Mouse (Mus musculus): ENCODE results near the gene Prss46. TPM values are rescaled to one million over a fixed set of nuclear protein-coding genes. Genes with fewer than 3 reads are reported as not detected.
A peak's percentile ranks its signal among the peaks of the same experiment; 100 is the strongest.

The Prss46 gene
- total and polyA plus RNA-seq, 2 experiments from 2014 or later, result not detected

GRCm38 (mm10) chr9:110877353-110877752, 33.0 kb downstream of the Prss46 start:
- WGBS, result 82% methylated on average over 1 of the region's 1 CpGs
- no peaks in the 10 kb centered on the region for H3K27me3 ChIP-seq (ENCODE audit: insufficient read depth, low read length)
- no peaks in the 10 kb centered on the region for H3K36me3 ChIP-seq (ENCODE audit: insufficient read depth, low read length)
- DNase-seq (ENCODE audit: low spot score) (no peak), ATAC-seq (no peak)
- no peaks in the 10 kb centered on the region for H3K9me3 ChIP-seq (ENCODE audit: low read length)
- H3K4me3 ChIP-seq (ENCODE audit: low read length), result no peak overlapping the region
- H3K27ac ChIP-seq, result peak overlapping the region; percentile 81; the same call in 1 of the 2 replicates
- peaks cover 27% of the 10 kb centered on the region for H3K4me1 ChIP-seq (ENCODE audit: insufficient read depth, low read length)
- TF ChIP-seq CTCF (IDR thresholded peaks at IDR 0.05; ENCODE audit: low read depth), result no peak
- H3K9ac ChIP-seq (replicated peaks; ENCODE audit: low read length), result no peak overlapping the region
- H3K4me2 ChIP-seq (ENCODE audit: low read depth, low read length), result no peak overlapping the region

GRCm38 (mm10) chr9:110877888-110878287, 33.6 kb downstream of the Prss46 start:
- ATAC-seq (peak; percentile 61), DNase-seq (ENCODE audit: low spot score) (peak; percentile 78)
- H3K36me3 ChIP-seq (ENCODE audit: insufficient read depth, low read length), result no peaks in the 10 kb centered on the region
- no peak overlapping the region for H3K9ac ChIP-seq (replicated peaks; ENCODE audit: low read length)
- H3K27me3 ChIP-seq (ENCODE audit: insufficient read depth, low read length), result no peaks in the 10 kb centered on the region
- 65% methylated on average over 5 of the region's 5 CpGs for WGBS
- no peak overlapping the region for H3K4me3 ChIP-seq (ENCODE audit: low read length)
- TF ChIP-seq CTCF (IDR thresholded peaks at IDR 0.05; ENCODE audit: low read depth), result no peak
- no peaks in the 10 kb centered on the region for H3K9me3 ChIP-seq (ENCODE audit: low read length)
- no peak overlapping the region for H3K4me2 ChIP-seq (ENCODE audit: low read depth, low read length)
- peak overlapping the region; percentile 81; the same call in 1 of the 2 replicates for H3K27ac ChIP-seq
- peaks cover 27% of the 10 kb centered on the region for H3K4me1 ChIP-seq (ENCODE audit: insufficient read depth, low read length)

GRCm38 (mm10) chr9:110879191-110879920, 35.0 kb downstream of the Prss46 start, which contains the start of gene Als2cl:
Gene Als2cl (plus strand): TSS chr9:110879870.
- Histone ChIP-seq H3K4me1 (ENCODE audit: insufficient read depth, low read length) (peaks cover 18% of the 10 kb centered on the region), H3K27me3 (ENCODE audit: insufficient read depth, low read length) (no peaks in the 10 kb centered on the region), H3K9me3 (ENCODE audit: low read length) (no peaks in the 10 kb centered on the region), H3K9ac (replicated peaks; ENCODE audit: low read length) (peak within 1 kb of the TSS; percentile 58), H3K27ac (peak within 1 kb of the TSS; percentile 81), H3K4me2 (ENCODE audit: low read depth, low read length) (peak within 1 kb of the TSS; percentile 93), H3K36me3 (ENCODE audit: insufficient read depth, low read length) (no peaks in the 10 kb centered on the region), H3K4me3 (ENCODE audit: low read length) (peak within 1 kb of the TSS; percentile 58)
- DNase-seq (ENCODE audit: low spot score), result peak; percentile 70
- ATAC-seq, result peak; percentile 56
- no peak for TF ChIP-seq CTCF (IDR thresholded peaks at IDR 0.05; ENCODE audit: low read depth)
- 9% methylated on average over 12 of the region's 12 CpGs for WGBS

- Histone ChIP-seq H3K4me3 (ENCODE audit: low read length) (peak within 1 kb of the TSS; percentile 58), H3K27ac (peak within 1 kb of the TSS; percentile 81), H3K4me1 (ENCODE audit: insufficient read depth, low read length) (peaks cover 11% of the 10 kb centered on the region), H3K36me3 (ENCODE audit: insufficient read depth, low read length) (no peaks in the 10 kb centered on the region), H3K9me3 (ENCODE audit: low read length) (no peaks in the 10 kb centered on the region), H3K9ac (replicated peaks; ENCODE audit: low read length) (peak within 1 kb of the TSS; percentile 58), H3K4me2 (ENCODE audit: low read depth, low read length) (peak within 1 kb of the TSS; percentile 93), H3K27me3 (ENCODE audit: insufficient read depth, low read length) (no peaks in the 10 kb centered on the region)
- peak; percentile 69 for DNase-seq (ENCODE audit: low spot score)
- peak; percentile 55 for ATAC-seq
- 2% methylated on average over 47 of the region's 57 CpGs for WGBS
- no peak for TF ChIP-seq CTCF (IDR thresholded peaks at IDR 0.05; ENCODE audit: low read depth)
Measured at GRCm38 (mm10) chr9:110879998-110880561, 35.8 kb downstream of the Prss46 start, which contains the start of gene Tmie. Gene Tmie (minus strand): TSS chr9:110880113.

GRCm38 (mm10) chr9:110880772-110881171, 36.5 kb downstream of the Prss46 start:
- H3K4me1 ChIP-seq (ENCODE audit: insufficient read depth, low read length), result peaks cover 7% of the 10 kb centered on the region; the same call in 1 of the 2 replicates
- 71% methylated on average over 4 of the region's 4 CpGs for WGBS
- H3K36me3 ChIP-seq (ENCODE audit: insufficient read depth, low read length), result no peaks in the 10 kb centered on the region
- DNase-seq (ENCODE audit: low spot score) (no peak), ATAC-seq (no peak)
- no peaks in the 10 kb centered on the region for H3K27me3 ChIP-seq (ENCODE audit: insufficient read depth, low read length)
- H3K9me3 ChIP-seq (ENCODE audit: low read length), result no peaks in the 10 kb centered on the region
- no peak for TF ChIP-seq CTCF (IDR thresholded peaks at IDR 0.05; ENCODE audit: low read depth)
- H3K4me3 ChIP-seq (ENCODE audit: low read length), result peak overlapping the region; percentile 58
- H3K9ac ChIP-seq (replicated peaks; ENCODE audit: low read length), result peak overlapping the region; percentile 58
- peak overlapping the region; percentile 93 for H3K4me2 ChIP-seq (ENCODE audit: low read depth, low read length)
- H3K27ac ChIP-seq, result 0 out of 2 replicates have a peak overlapping the region, but pooled peaks have one; percentile 81

GRCm38 (mm10) chr9:110881953-110882352, 37.6 kb downstream of the Prss46 start:
- Histone ChIP-seq H3K27me3 (ENCODE audit: insufficient read depth, low read length) (no peaks in the 10 kb centered on the region), H3K27ac (no peak overlapping the region), H3K4me1 (ENCODE audit: insufficient read depth, low read length) (peaks cover 7% of the 10 kb centered on the region; the same call in 1 of the 2 replicates), H3K4me3 (ENCODE audit: low read length) (no peak overlapping the region), H3K4me2 (ENCODE audit: low read depth, low read length) (0 out of 2 replicates have a peak overlapping the region, but pooled peaks have one; percentile 5), H3K36me3 (ENCODE audit: insufficient read depth, low read length) (no peaks in the 10 kb centered on the region), H3K9me3 (ENCODE audit: low read length) (no peaks in the 10 kb centered on the region), H3K9ac (replicated peaks; ENCODE audit: low read length) (no peak overlapping the region)
- ATAC-seq (no peak), DNase-seq (ENCODE audit: low spot score) (no peak)
- TF ChIP-seq CTCF (IDR thresholded peaks at IDR 0.05; ENCODE audit: low read depth), result no peak
- 79% methylated on average over 7 of the region's 7 CpGs for WGBS
